Mouse (Mus musculus) spleen, postnatal 4 days (tissue): ENCODE data around the gene Rtp2.
"Not testable (repeated sequence)": the region's sequence is repeated elsewhere in the genome, so short reads cannot be mapped to it uniquely, and the experiment has no call there.

ENCODE experiments used
- DNase-seq, 2 experiments: peaks; one replicate each; pipeline ENCODE4 v3.0.0; 2022; ENCODE audit warnings: low spot score in 2 of 2

Gene Rtp2

GRCm38 (mm10) chr16:23952101-23952727, 20.0 kb upstream of the Rtp2 start:
- peak in 1 of 2 experiments; percentile 5 for DNase-seq

- no peak for DNase-seq
These were observed 15.5 kb upstream of the Rtp2 start for GRCm38 (mm10) chr16:23947654-23948053.

GRCm38 (mm10) chr16:23944801-23945200, 12.6 kb upstream of the Rtp2 start:
- no peak for DNase-seq

GRCm38 (mm10) chr16:23934397-23934796, 2.2 kb upstream of the Rtp2 start:
- DNase-seq: no peak

GRCm38 (mm10) chr16:23931275-23931674, 919 bp downstream of the Rtp2 start:
- peak in 1 of 2 experiments; percentile 34 for DNase-seq

- DNase-seq: peak in 1 of 2 experiments; percentile 52
These were observed 1.6 kb downstream of the Rtp2 start for GRCm38 (mm10) chr16:23930426-23931073.

GRCm38 (mm10) chr16:23927301-23928114, 4.7 kb downstream of the Rtp2 start:
- peak in 1 of 2 experiments; percentile 62 for DNase-seq

- DNase-seq: peak in 1 of 2 experiments; percentile 3
These were observed 9.3 kb downstream of the Rtp2 start for GRCm38 (mm10) chr16:23922906-23923305.

- peak in 1 of 2 experiments; percentile 21 for DNase-seq
These were observed 10.5 kb downstream of the Rtp2 start for GRCm38 (mm10) chr16:23921697-23922096.

- DNase-seq: no peak
These were observed 12.8 kb downstream of the Rtp2 start for GRCm38 (mm10) chr16:23919418-23919817.

GRCm38 (mm10) chr16:23913401-23913800, 18.8 kb downstream of the Rtp2 start:
- no peak for DNase-seq

- DNase-seq: no peak
These were observed 19.5 kb downstream of the Rtp2 start for GRCm38 (mm10) chr16:23912741-23913140.

- not testable (repeated sequence) for DNase-seq
These were observed 23.2 kb downstream of the Rtp2 start for GRCm38 (mm10) chr16:23909015-23909354.

- DNase-seq: not testable (repeated sequence)
These were observed 23.8 kb downstream of the Rtp2 start for GRCm38 (mm10) chr16:23908076-23909014.

GRCm38 (mm10) chr16:23906586-23906985, 25.6 kb downstream of the Rtp2 start:
- not testable (repeated sequence) for DNase-seq

GRCm38 (mm10) chr16:23901411-23901810, 30.8 kb downstream of the Rtp2 start:
- DNase-seq: no peak

GRCm38 (mm10) chr16:23900061-23900460, 32.1 kb downstream of the Rtp2 start:
- no peak for DNase-seq

- DNase-seq: peak; percentile 47 to 81
These were observed 33.4 kb downstream of the Rtp2 start for GRCm38 (mm10) chr16:23898840-23899239.

GRCm38 (mm10) chr16:23897984-23898586, 34.1 kb downstream of the Rtp2 start:
- DNase-seq: peak; percentile 36 to 65

- DNase-seq: no peak
These were observed 34.7 kb downstream of the Rtp2 start for GRCm38 (mm10) chr16:23897486-23897885.

- no peak for DNase-seq
These were observed 37.1 kb downstream of the Rtp2 start for GRCm38 (mm10) chr16:23895135-23895534.
